Mouse (Mus musculus) gastrocnemius, postnatal 36 days (tissue): ENCODE measurements at regions not wholly inside any gene's neighbourhood (a gene's known extent, or its start where the extent isn't known, plus 50 kb on each side); places are given as distances from the start of the nearest gene placed in this dataset.

ENCODE experiments used
- DNase-seq, 2 experiments: peaks; one replicate each; pipeline ENCODE4 v3.0.0; 2022
- intact Hi-C: fragments of 180-260 bp; cut with DNase I; formaldehyde crosslinking; loops from one replicate; pipeline ENCODE4 v1.15.1; 2025

DNA sequence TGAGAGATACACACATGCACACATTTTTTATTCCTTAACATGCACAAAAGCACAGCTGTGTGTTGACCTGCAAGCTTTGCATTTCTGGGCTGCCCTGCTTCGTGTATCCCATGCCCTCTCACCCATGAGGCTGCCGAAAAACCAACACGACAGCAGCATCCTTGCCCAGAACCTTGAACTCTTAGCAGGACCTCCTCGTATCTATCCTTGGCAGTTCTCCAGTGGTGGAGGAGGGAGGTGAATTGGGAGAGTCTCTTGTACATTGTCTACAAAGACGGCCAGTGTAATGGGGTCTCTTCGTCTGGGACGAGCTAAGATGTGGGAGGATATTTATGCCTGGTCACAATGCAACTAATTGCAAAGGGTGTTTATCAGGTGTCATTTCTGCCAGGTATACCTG lies 149.6 kb upstream of the Cadm1 start:
- intact Hi-C loops: no loop called here
- DNase-seq: no peak

DNA sequence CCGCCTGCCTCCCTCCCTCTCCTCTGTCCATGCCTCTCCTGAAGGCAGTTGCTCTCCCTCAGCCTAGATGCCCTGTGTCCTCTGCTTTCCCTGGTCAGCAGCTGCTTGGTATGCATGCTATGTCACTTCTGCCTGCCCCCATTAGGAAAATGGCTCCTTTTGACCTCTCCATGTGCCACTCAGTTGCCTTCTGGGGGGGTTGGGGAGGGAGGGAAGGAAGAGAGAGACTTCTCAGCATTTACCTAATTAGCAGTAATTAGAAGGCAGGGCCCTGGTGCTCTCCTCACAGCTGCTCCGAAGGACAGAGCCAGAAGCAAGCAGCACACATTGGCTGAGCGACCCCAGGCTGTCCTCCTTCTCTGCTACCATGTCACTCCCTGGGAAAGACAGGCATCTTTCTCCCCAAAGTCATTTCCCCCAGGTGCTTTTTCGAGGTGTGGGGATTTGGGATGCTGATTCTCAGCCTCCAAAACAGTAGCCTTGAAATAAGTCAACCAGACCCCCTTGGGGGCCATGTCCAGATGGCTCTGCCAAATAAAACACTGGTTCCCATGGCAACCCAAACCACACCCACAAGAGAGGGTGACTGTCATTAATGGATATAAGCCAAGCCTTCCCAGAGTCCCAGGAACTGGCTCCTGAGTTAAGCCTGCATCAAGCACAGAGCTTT lies 145.7 kb upstream of the Cadm1 start:
- no peak for DNase-seq
- intact Hi-C loops: no loop called here

GRCm38 (mm10) chr9:47386646-47387045 lies 143.3 kb upstream of the Cadm1 start:
- no peak for DNase-seq
- intact Hi-C loops: no loop called here

DNA sequence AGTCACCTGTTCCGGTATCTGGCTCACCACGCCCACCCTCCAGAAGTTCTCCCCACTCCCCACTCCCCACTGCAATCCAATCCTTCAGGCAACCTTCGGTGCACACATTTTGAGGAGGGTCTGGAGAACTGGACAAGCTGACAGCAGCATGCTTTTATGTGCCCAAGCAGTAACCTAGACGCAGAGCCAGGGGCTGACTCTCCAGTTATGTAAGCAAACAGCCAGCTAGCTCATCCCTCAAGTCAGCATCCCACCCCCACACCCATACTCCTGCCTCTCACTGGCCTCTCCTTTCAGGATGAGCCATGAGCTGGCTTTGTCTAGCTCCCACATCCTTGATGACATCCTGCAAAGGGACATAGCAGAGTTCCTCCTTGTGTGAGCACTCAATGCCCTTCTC lies 142.8 kb upstream of the Cadm1 start:
- intact Hi-C loops: no loop called here
- no peak for DNase-seq

DNA sequence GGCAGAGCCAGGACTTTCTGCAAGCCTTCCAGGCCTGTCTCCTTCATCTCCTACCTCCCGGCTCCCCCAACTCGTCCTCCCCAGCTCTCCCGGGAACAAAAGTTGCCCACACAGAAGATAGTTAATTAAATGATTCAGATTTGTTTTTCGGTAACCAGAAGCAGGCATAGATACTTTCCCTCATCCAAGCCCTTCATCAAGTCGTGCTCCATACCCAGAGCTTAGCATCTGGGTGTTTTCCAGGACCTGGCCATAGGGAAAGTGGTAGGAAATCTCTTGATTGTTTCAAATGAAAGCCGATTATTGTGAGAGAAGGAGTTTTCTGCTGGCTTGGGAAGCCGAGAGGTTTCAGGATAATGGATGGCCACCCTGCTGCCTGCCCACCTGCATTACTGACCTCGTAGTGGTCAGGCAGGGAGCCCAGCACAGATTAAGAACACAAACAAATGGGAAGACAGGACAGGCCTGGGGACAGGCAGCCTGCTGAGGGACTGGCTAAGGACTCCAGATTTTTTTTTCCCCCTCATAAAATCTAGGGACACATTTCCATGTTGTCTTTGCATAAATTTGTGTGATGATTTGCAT lies 142.2 kb upstream of the Cadm1 start:
- no peak for DNase-seq
- intact Hi-C loops: no loop called here

DNA sequence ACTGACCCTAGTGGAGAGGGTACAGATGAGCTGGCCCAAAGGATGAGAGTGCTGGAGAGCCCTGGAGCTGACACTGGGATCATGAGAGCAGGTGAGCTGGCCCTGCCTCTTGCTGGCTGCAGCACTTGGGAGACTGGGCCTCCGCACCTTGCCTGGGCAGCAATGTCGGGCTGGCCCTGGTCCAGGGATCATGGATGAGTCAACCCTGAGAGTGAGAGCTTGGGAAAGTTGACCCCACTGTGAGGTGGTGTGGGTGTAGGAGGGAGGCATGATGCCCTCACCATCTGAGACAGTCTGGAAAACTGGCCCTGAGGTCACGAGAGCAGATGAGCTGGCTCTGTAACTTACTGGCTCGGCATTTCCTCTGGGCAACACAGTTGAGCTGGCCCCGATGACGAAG lies 140.1 kb upstream of the Cadm1 start:
- DNase-seq: no peak
- intact Hi-C loops: no loop called here

GRCm38 (mm10) chr9:47391669-47392068 lies 138.3 kb upstream of the Cadm1 start:
- intact Hi-C loops: no loop called here

GRCm38 (mm10) chr9:47399598-47399997 lies 130.4 kb upstream of the Cadm1 start:
- intact Hi-C loops: no loop called here
- DNase-seq: no peak

More at GRCm38 (mm10) chr9:47391669-47392068, 138.3 kb upstream of the Cadm1 start:
- no peak for DNase-seq

GRCm38 (mm10) chr9:47400117-47400823 lies 129.7 kb upstream of the Cadm1 start:
- intact Hi-C loops: no loop called here
- DNase-seq: no peak

DNA sequence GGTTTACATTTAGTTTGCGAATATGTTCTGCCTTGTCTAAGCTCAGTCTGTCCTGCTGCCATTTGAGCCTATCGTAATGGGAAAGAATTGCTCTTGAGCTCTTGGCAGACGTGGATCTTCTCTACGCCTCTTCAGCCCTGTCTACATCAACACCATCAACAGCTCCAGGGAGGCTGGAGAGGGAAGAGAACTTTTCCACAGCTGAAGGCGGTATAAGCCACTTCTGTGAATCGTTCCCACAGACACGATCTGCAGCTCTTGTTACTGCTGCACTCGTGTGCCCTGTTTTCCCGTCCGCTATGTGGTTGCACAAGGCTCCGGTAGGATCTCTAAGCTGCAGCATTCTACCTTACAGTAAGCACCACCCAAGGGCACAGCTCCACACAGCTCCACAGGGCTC lies 128.5 kb upstream of the Cadm1 start:
- intact Hi-C loops: no loop called here
- no peak for DNase-seq

DNA sequence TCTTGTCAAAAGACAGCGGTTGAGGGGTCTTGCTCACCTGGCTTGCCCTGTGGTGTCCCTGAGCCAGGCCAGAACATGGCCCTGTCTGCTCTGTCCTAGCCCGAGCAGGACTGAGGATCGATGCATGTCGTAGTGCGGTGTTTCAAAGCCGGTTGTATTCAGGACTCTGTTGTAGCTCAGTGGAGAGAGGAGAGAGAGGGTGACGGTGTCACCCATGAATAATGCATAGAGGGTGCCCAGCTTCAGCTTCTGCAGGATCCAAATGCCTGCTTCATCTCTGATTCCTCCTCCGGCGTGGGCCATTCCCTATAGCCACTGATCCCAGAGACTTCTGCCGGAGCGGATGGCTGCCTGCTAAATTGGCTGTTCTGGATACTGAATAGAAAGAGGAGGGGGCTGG lies 126.7 kb upstream of the Cadm1 start:
- intact Hi-C loops: no loop called here
- no peak for DNase-seq

GRCm38 (mm10) chr9:47404821-47405220 lies 125.2 kb upstream of the Cadm1 start:
- DNase-seq: no peak
- intact Hi-C loops: no loop called here

GRCm38 (mm10) chr9:47405547-47405946 lies 124.4 kb upstream of the Cadm1 start:
- intact Hi-C loops: no loop called here
- DNase-seq: no peak

DNA sequence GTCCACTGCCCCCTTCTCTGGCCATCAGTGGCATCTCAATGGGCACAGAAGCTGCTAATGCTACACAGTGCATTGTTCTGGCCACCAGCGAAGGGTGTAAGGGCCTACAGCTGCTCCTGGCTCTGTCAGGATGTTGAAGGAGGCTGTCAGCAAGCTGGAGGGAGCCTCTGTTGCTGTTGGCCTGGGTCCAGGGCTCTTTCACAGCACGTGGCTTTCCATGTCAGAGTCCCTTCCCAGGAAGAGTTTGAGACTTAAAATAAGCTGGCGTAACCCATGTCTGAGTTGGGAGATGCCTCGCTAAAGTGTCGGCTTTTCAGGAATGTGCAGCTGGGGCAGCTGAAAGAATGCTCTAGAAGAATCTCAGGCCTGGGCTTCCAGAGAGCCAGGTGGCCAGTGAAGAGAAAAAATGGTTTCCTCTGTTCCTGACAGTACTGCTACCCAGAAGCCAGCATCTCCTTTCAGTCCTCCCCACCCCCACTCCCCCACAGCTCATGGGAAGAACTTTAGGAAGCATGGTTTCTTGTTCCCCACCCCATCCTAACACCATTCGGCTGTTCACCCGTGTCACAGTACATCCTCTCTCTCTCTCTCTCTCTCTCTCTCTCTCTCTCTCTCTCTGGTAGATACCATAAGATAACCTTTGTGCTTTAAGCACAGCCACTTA lies 122.8 kb upstream of the Cadm1 start:
- peak in 1 of 2 experiments; percentile 29 for DNase-seq
- intact Hi-C loops: no loop called here

GRCm38 (mm10) chr9:47408061-47408460 lies 121.9 kb upstream of the Cadm1 start:
- intact Hi-C loops: no loop called here
- DNase-seq: no peak

DNA sequence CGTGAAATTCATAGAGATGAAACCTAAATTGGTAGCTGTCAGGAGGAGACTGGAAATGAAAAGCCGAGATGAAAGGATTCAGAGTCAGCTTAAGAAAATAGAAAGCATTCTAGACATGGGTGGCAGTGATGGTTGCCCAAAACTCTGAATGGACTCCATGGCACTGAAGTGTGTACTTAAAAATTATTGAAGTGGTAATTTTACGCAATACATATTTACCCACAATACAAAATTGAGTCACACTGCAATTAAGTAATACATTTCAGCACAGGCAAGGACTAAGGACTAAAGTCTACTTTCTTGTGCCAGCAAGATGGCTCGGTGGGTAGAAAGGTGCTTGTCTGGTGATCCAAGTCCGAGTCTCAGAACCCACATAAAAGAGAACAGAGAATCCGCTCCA lies 120.4 kb upstream of the Cadm1 start:
- DNase-seq: no peak
- intact Hi-C loops: no loop called here

DNA sequence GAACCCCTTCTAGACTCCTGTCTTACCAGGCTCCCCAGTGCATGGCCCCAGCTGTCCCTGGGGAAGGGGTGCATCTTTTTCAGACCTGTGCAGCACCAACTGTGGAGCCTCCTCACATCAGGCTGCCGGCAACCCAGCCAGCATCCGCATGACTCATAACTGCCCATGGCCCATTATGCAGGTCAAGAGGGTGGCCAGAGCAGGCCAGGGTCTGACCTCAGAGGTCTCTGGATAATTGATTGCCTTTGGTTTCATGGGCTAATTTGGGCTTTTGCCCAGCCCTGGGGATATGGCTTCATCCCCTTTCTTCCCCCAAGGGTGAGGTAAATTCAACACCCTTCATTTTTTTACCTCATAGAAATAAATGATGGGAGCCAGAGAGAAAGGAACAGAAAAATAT lies 117.2 kb upstream of the Cadm1 start:
- intact Hi-C loops: no loop called here
- no peak for DNase-seq

DNA sequence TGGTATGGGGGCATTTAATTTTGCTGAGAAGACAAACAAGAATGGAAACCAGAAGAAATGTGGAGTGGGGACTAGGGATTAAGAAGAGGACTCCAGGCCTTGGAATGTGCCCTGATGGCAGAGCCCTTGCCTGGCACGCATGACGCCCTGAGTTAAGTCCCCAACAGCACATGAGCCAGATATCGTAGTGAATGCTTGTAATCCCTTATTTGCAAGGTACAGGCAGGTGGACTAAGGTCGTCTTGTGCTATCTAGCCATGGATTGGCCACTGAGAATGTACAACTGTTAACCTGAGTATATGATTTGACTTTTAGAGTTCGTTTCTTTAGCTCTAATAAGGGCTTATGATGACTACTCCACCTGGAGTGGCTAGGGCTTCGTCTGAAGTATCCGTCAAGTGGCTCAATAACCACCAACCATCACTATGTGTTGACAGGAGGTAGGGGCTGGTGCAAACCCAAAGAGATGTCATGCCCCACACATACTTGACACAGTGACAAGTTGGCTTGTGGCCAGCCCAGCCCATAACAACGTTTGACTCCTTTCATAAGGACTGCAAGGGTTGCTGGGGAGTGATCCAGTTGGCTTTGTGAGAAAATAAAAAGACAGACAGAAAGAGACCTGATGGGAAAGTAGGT lies 115.5 kb upstream of the Cadm1 start:
- intact Hi-C loops: no loop called here
- no peak for DNase-seq

DNA sequence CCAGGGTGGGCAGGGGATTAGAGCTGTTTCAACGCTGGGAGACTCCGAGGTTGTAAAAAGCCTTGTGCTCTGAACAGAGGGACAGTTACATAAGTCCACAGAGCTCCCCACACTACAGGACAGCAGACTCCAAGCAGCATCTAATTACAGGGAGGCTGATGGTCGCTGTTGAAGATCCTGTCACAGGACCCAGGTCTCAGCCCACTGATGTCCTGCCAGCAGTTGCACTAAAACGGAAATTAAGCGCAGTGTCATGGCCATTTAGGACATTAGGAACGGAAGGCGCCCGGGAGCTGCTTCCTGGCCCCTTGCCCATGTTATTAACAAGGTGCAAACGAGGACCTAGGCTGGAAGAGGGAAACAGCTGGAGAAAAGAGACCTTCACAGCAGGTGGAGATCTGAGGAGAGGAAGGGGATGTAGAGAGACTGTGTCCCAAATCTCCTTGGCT lies 107.8 kb upstream of the Cadm1 start:
- intact Hi-C loops: no loop called here

GRCm38 (mm10) chr9:47422741-47423461 lies 107.1 kb upstream of the Cadm1 start:
- peak; percentile 46 to 47 for DNase-seq
- intact Hi-C loops: no loop called here

More for the DNA sequence above, 107.8 kb upstream of the Cadm1 start:
- DNase-seq: peak; percentile 22 to 24
